Mouse (Mus musculus) gastrocnemius, adult 18-20 months (tissue): ENCODE data around the gene Gm26938. TPM values are rescaled to one million over a fixed set of nuclear protein-coding genes. Genes with fewer than 3 reads are reported as not detected.

ENCODE experiments used
- DNase-seq: peaks from one replicate; pipeline ENCODE4 v3.0.0; 2021; ENCODE audit warnings: low spot score
- total RNA-seq, 2 experiments: library from RNA; stranded (reverse); gene quantifications; 2 replicates each; pipeline ENCODE4 v1.2.3; 2021

The Gm26938 gene
- total RNA-seq, 2 experiments from 2014 or later: not detected

GRCm38 (mm10) chr5:139816445-139816844 lies 9.8 kb downstream of the Gm26938 start:
- no peak for DNase-seq

GRCm38 (mm10) chr5:139815964-139816363 lies 10.2 kb downstream of the Gm26938 start:
- DNase-seq: no peak

DNA sequence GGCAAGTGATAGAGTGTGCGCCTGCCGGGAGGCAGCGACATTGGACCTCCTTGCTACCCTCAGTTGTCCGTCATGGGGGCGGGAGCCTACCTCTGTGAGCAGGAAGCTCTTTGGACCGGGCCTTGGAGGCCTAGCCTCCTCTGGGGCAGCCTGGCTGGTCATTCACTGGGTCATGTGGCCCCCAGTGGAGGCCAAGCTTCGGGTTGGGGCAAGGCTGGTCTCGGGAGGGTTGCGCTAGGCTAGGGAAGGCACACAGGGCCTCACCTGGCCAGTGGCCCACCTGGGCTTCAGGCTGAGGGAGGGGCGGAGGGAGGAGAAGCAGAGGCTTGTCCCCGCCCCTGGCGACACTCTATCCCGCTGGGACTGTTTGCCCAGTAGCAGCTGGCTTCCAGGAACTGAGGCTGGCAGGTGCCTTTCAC lies 12.2 kb downstream of the Gm26938 start:
- no peak for DNase-seq

DNA sequence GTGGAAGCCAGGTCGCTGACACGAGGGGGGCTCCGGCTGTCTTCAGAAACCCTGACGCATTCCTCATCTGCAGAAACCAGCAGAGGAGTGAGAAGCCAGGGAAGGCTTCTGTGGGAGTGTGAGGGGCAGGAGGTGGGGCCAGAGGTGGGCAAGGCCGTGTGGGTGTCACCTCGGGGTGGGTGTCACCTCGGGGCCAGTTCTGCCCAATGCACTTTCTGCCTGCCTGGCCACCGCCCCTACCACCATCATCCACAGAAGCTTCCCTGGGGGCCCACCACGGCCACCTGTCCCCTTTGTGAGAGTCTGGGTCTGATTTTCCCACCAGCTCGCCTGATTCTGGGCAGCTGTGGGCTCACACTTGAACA lies 13.1 kb downstream of the Gm26938 start:
- DNase-seq: no peak

- no peak for DNase-seq
Observed at GRCm38 (mm10) chr5:139812398-139813125, 13.6 kb downstream of the Gm26938 start.

GRCm38 (mm10) chr5:139811677-139812397 lies 14.4 kb downstream of the Gm26938 start:
- DNase-seq: no peak

DNA sequence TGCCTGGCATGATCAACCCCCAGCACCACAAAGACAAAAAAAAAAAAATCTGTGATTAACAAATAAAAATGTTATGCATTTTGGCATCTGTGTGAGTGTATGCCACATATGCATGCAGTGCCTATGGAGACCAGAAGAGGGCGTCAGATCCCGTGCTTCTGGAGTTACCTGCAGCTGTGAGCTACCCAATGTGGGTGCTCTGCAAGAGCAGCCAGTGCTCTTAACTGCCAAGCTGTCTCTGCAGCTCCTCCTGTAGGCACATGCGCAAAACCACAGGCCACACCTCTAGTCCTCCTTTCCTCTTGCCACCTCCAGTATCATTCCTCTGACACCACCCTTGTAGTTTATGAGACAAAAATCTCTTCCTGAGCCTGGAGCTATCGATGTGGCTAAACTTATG lies 16.8 kb downstream of the Gm26938 start:
- DNase-seq: no peak

DNA sequence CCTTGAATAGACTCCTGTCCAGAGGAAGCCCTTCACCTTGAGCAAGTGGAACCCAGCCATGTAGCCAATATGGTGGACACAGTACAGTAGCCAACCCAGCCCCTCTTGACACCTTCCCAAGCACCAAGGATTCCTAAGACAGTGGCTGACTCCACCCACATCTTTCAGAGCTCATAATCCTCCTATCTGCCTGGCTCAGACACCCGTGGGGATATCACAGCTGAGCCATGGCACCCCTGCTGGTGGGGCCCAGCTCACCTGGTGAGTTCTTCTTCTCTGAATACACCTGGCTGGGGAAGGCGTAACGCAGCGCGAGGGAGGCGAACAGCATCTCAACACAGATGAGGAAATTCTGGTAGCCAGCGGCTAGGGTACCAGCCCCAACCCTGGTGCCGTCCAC lies 20.3 kb downstream of the Gm26938 start:
- no peak for DNase-seq

DNA sequence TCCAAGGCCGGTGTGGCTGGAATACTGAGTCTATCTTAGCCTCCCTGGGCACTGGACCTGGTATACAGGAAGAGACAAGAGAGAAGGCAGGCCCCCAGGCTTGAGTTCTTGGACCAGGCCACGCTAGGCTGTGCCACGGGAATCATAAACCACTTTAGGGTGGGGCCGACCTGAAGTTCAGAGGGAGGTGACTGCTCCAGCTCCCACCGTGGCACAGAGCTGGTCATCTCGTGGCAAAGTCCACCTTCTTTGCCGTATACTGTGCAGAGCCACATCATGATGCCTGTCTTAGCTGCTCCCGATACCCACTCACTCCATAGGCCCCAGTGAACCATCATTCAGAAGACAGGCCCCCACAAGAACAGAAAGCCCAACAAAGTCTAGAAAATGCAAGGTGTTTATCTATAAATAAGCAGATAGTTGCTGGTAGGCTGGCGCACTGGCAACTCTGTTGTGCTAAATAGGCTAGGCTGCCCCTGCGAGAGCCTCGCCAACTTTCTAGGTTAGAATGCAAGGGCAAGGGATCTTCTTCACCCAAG lies 21.6 kb downstream of the Gm26938 start:
- no peak for DNase-seq

GRCm38 (mm10) chr5:139804107-139804551 lies 22.1 kb downstream of the Gm26938 start:
- no peak for DNase-seq

DNA sequence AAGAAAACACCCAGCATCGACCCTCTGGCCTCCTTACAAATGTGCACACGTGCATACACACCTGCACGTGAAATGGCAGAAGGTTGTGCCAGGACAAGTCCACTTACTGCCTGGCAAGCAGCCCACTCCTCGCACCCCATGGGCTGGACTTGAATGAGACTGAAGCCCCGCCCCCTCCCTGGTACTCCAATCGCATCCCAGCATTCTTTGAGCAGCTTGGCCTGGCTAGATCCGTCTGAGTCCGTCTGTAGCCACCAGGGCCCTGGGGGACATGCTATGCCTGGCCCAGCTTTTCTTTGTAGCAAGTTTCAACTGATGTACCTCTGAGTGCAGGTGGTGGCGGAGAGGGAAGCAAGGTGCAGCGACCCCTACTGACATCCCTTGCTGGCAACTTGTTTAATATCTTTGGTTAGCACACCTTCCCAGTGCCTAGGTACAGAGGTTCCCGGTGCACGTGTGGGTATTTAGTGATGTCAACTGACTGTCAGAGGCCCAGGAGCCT lies 22.6 kb downstream of the Gm26938 start:
- no peak for DNase-seq

DNA sequence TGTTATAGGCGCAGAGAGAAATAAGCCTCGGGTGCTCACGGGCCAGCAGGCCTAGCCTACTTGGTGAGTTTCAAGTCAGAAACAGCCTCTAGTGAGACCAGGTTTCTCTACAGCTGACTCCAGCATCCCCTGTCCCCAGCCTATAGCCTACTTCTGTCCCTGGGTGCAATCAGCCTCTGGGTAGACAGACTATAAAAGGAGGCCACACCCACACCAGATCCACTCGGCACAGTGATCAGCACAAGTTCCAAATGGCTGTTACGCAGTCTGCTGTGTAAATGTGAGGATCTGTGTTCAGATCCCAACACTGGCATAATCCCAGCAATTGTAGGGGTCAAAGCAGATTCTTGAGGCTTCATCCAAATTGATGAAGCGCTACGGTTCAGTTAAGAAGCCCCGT lies 23.0 kb downstream of the Gm26938 start:
- no peak for DNase-seq

- DNase-seq: no peak
Observed at GRCm38 (mm10) chr5:139801880-139802279, 24.3 kb downstream of the Gm26938 start.

DNA sequence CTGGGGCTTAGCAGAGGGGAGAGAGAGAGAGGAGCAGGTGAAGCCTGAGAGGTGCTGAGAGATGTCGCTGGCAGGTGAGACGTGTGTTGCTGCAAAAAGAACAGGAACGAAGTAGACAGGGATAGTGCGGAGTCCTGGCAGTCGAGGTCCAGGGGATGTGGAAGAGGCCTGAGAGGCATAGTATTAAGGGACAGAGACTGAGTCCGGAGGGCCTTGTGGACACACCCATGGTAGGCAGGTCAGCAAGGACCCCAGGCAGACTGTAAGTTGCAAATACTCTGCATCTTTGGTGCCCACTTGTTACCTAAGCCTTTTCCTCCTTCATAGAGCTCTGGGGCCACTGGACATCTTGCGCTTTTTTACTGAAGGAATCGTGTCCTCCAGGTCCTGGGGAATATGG lies 25.0 kb downstream of the Gm26938 start:
- DNase-seq: no peak

- no peak for DNase-seq
Observed at GRCm38 (mm10) chr5:139799801-139800590, 26.2 kb downstream of the Gm26938 start.

- DNase-seq: no peak
Observed at GRCm38 (mm10) chr5:139799041-139799440, 27.2 kb downstream of the Gm26938 start.

- DNase-seq: peak; percentile 58
Observed at GRCm38 (mm10) chr5:139798168-139798900, 27.9 kb downstream of the Gm26938 start.

GRCm38 (mm10) chr5:139797473-139798167 lies 28.6 kb downstream of the Gm26938 start:
- peak; percentile 87 for DNase-seq

- DNase-seq: peak; percentile 96
Observed at GRCm38 (mm10) chr5:139796900-139797299, 29.3 kb downstream of the Gm26938 start.

GRCm38 (mm10) chr5:139796001-139796620 lies 30.1 kb downstream of the Gm26938 start:
- peak; percentile 24 for DNase-seq
